Mouse (Mus musculus): ENCODE measurements around the gene Tdrd9. TPM values are rescaled to one million over a fixed set of nuclear protein-coding genes. Genes with fewer than 3 reads are reported as not detected.
A peak's percentile ranks its signal among the peaks of the same experiment; 100 is the strongest.

Gene Tdrd9
- total RNA-seq, 2 experiments from 2014 or later: not detected

DNA sequence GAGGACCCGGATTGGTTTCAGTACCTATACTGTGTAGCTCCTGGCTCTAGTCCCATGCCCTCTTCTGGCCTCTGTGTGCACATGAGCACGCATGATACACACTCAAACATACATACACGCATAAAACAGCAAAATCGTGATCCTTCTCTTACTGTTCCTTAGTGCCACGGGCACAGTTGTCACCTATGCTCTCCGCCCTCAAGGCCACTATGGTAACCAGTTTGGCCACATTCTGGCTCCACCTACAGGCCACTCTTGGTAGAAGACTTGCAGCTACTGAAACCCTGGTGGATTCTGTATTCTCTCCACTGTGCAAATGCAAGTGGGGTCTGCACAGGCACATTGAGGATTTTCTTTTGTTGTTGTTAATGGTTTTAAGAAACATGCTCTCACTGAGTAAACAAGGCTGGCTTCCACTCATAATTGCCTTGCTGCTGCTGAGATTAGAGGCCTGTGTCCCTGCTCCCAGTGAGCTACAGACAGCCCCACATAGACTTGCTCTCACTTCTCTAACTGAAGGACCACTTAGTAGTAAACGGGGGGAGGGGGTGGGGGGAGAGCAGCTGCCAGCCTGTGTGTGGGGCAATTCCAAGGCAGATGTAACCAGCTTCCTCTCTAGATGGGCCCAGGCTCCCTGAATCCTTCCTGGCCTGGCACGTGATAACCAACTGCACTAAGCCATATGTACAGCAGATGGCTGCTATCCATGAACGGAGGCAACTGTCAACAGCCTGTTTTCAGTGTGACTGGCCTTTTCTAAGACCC is 13.1 kb upstream of the Tdrd9 start:
- peak; percentile 95 for ATAC-seq (replicated peaks; ENCODE audit: poor library complexity, severe bottlenecking)

DNA sequence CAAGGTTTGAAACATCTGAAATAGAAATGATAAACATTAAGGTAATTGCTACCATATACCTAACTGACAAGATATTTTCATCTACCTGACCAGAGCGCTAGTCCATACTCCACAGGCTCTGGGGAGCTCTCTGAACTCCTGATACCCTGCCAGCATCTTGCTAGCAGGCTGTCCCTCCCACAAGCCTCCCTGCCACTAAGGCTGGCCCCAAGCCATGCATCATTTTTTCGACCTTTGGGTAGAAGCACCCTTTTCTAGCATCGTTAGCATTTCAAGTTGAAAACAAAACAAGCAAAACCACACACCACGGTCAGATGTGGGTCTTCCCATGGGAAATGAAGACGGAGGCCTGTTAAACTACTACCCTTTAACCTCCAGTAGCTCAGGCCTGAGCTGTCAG is 8.0 kb upstream of the Tdrd9 start:
- no peak for ATAC-seq (replicated peaks; ENCODE audit: poor library complexity, severe bottlenecking)

DNA sequence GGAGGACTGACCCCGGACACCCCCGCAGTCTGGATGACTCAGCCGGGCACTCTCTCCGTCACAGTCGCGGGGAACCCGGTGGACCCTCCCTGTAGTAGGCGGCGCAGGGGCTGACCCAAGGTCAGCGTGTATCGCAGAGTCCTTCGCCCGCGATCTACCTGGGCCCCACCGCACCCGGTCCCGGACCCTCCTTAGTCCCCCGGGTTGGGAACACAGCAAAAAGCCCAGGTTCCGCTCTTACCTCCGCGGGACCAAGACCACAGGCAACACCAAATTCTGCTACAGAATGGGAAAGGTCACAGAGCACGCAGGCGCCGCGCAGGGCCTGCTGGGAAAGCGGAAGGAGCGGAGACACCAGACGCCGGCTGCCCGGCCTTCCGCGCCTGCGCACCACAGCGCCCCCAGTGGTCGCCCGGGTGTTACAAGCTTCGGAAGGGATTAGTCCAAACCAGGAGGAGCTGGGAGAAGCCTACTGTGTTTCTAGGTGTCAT is 4.6 kb upstream of the Tdrd9 start, which contains the start of gene Atp5mpl:
Gene Atp5mpl, minus strand, starts transcription at position 295 of the 491 bp plus-strand sequence.
- peak; percentile 95 for ATAC-seq (replicated peaks; ENCODE audit: poor library complexity, severe bottlenecking)

DNA sequence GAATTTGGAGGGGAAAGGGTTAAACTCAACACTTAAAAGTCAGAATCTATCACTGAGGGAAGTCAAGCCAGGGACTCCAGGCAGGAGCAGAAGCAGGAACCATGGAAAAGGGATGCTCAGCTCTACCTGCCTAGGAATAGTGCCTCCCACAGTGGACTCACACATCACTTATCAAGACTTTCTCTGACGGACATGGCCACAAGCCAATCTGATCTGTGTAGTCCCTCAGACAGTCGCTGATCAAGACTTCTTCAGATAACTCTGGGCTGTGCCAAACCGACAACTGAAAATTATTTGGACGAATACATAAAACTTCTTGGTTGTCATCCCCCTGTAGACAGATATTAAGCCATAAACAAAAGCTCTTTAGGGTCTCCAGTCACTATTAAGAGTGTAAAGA is 1.3 kb upstream of the Tdrd9 start:
- no peak for ATAC-seq (replicated peaks; ENCODE audit: poor library complexity, severe bottlenecking)

DNA sequence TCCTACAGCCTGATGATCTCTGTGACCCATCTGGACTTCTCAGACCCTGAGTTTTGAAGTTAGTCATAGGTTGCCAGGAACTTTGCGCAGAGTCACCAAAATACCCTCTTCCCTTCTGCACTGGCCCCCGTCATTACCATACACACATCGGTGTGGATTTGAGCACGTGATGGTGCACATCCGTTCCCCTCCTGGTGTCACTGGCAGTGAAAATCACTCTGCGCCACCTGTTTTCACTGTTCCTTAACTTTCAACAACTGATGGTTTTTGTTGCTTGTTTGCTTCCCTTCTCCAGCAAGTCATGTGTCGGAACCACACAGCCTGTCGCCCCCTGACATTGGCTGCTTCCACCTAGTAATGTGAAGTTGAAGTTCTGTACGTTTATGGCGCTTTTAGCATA is 1.1 kb downstream of the Tdrd9 start:
- no peak for ATAC-seq (replicated peaks; ENCODE audit: poor library complexity, severe bottlenecking)

DNA sequence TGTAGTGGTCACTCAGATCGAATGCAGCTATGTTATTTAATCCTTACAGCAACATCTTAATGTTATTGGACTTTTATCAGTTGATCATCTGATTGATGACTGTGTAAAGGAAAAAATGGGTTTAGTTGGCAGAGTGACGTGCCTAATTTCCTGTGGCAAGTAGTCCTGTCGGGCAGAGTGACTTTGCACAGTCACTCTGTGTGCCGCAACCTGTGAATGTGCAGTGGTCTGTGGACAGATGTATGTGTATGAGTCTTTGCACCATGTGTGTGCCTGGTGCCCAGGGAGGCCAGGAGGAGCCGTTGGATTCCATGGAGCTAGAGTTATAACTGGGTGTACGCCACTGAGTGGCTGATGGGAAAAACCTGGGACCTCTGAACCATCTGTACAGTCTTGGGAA is 3.2 kb downstream of the Tdrd9 start:
- peak; percentile 79 for ATAC-seq (replicated peaks; ENCODE audit: poor library complexity, severe bottlenecking)

DNA sequence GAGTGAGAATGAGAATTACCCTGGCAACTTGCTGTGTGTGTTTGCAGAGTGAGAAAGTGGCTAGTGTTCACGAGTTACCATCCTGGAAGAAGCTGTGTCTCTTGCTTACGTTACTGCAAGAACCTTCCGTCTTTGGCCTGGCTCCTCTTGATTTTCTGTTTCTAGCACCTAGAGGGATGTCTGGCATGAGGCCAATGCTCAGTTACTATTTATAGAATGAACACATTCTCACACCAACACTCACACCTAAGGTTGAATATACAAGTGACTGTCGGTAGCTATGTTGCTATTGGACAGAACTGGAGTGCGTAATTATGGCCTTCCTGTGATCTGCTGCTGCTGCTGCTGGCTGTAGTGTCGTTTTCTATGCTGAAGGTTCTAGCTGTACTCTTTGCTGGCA is 5.8 kb downstream of the Tdrd9 start:
- ATAC-seq (replicated peaks; ENCODE audit: poor library complexity, severe bottlenecking): no peak

DNA sequence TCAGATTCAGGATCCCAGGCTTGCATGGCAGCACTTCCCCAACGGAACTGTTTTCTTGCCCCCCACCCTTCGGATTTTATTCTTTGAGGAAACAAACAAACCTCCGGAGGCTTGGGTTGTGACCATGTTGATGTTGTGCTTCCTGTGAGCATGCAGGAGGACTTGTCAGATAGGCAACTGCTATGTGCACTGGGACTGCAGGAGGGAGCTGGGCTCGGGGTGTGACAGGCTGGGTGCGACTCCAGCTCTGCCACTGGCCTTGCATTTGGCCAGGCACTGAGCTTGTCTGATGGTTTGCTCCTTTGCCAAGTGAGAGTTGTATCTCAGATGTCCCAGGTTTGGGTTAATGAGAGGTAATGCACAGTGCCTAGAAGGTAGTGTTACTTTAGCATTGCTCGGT is 6.9 kb downstream of the Tdrd9 start:
- peak; percentile 24; the same call in 1 of the 2 replicates for ATAC-seq (replicated peaks; ENCODE audit: poor library complexity, severe bottlenecking)

DNA sequence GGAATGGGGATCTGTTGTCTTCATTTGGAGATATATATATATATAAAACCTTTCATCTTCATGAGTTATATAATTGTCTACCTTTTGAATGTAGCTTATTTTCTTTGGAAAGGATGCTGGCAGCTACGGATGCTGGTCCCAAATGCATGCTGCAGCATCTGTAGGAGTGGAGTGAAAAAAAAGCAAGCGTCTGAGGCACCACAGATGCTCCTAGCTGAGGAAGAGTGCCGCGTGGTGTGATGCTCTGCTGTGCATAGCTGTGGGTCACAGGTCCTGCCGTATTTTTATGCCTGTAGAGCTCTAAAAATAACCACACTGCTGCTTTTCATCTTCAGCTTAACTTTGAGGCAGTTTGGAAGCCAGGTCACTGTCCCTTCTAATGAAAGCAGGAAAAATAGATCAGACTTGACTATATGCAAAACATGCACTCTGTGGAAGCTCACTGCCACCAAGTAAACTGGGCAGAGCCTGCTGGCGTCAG is 9.6 kb downstream of the Tdrd9 start, which contains the start of gene Rd3l:
Gene Rd3l, minus strand, starts transcription at position 431 of the 481 bp plus-strand sequence.
- no peak for ATAC-seq (replicated peaks; ENCODE audit: poor library complexity, severe bottlenecking)

DNA sequence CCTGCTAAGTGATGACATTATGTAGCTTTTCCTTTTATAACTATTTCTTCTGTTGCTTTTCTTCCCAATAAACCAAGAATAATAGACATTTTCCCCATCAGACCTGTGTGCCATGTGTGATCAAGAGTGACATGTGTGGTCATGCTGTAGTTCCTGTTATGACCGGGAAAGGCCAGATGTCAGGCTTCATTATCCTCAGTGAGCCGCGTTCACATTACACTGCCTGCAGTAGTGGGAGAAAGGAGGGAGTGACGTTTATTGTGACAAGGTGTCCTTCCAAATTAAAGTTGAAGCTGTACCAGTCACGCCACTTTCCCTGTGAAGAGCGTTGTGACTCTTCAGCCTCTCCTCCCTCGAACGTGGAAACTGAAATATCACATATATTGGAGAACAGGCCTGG is 10.5 kb downstream of the Tdrd9 start:
- ATAC-seq (replicated peaks; ENCODE audit: poor library complexity, severe bottlenecking): no peak; the same call in 1 of the 2 replicates

DNA sequence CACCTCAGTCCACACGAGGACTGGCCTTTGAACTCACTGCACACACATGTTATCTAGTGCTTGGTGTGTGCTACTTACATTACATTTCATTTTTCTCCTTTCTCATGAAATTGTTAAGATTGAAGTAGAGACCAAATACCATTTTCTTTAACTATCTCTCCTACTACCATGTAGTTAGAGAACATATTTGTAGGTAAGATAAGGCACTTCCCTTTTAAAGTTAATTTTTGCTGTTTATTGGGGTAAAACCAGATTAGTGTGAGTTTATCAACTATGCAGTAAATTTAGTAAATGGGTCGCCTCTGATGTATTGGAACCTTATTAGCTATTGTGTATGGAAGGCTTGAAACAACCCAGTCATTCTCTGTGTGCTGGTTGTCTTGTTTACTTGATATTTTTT is 11.8 kb downstream of the Tdrd9 start:
- no peak for ATAC-seq (replicated peaks; ENCODE audit: poor library complexity, severe bottlenecking)

DNA sequence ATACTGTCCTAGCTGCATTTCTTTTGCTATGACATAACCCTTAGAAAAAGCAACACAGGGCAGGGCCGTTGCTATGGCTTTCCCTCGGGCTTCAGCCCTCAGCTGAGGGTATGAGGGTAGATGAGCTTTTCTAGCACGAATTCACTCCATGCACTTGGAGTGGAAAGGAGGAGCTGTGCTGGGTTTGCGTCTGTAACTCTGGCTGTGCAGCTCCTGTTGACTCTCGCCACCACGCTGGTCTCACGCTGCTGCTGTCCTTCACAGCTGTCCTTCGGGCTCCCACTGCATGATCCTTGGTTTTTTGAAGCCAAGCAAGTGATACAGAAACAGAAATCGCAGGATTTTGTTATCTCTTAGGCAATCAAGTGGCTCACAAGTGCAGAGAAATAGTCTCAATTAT is 15.4 kb downstream of the Tdrd9 start:
- no peak for ATAC-seq (replicated peaks; ENCODE audit: poor library complexity, severe bottlenecking)

DNA sequence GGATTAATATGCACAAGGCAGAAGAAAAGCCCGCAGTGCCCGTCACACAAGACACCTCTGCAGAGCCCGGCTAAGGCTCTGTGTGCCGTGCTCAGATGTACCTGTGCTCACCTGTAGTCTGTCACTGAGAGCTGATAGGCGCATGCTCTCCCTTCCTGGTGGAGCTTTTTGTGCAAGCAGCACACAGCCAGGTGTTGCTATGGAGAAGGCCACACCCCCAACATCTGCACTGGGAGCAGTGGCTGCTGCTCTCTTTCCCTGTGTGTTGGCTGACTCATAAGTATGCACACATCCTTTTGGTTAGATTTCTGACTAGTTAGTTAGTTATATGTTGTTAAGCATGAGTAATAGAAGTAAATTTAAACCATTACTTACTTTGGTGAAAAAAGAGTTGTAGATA is 21.3 kb downstream of the Tdrd9 start:
- no peak for ATAC-seq (replicated peaks; ENCODE audit: poor library complexity, severe bottlenecking)

DNA sequence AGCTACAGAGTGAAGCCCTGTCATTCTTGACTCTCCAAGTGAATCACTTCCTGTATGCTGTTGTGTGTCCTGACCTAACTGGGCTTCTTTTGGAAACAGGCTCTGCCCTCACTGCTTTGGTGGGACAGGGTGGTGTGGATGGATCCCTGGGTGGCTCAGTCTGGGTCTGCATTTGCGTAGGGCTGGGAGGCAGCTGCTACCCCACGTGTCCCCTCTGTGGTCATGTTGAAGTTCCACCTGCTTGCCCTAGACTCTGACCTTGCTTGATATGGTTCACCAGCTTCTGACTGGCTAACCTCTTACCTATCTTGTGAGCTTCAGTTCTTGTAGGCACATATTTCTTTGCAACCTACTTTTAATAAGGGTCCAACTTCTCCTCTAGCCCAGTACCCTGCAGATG is 23.8 kb downstream of the Tdrd9 start:
- ATAC-seq (replicated peaks; ENCODE audit: poor library complexity, severe bottlenecking): no peak

DNA sequence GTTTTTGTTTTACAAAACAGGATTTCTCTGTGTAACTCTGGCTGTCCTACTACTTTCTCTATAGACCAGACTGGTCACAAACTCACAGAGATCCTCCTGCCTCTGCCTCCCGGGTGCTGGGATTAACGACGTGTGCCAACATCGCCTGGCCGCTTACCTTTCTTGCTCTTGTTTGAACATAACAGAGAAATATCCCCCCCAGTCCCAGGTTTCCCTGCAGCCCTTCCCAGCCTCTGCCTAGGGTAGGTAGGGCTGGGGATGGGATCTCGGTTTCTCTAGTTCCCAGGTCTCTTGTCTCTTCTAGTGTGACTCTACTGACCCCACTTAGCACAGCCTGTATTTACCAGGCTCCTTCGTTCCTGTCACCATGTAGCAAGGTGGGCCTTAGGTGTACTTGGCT is 28.4 kb downstream of the Tdrd9 start:
- no peak for ATAC-seq (replicated peaks; ENCODE audit: poor library complexity, severe bottlenecking)

DNA sequence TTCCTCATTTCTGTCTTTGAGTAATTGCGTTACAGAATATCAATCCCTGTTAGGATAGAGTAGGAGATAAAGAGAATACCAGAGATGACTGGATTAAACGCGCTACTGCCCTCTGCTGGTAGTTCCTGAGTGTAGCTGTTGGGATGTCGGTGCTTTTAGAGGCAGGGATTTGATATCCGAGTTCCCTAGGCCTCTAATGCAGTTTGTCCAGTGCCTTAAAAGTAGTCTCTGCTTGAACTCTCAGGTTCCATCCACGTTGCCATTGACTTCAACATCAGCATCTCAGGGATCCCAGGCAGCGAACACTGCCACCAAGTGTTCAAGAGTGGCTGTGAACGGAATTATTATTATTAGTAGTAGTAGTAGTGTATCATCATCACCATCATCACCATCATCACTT is 29.9 kb downstream of the Tdrd9 start:
- peak; percentile 62 for ATAC-seq (replicated peaks; ENCODE audit: poor library complexity, severe bottlenecking)

DNA sequence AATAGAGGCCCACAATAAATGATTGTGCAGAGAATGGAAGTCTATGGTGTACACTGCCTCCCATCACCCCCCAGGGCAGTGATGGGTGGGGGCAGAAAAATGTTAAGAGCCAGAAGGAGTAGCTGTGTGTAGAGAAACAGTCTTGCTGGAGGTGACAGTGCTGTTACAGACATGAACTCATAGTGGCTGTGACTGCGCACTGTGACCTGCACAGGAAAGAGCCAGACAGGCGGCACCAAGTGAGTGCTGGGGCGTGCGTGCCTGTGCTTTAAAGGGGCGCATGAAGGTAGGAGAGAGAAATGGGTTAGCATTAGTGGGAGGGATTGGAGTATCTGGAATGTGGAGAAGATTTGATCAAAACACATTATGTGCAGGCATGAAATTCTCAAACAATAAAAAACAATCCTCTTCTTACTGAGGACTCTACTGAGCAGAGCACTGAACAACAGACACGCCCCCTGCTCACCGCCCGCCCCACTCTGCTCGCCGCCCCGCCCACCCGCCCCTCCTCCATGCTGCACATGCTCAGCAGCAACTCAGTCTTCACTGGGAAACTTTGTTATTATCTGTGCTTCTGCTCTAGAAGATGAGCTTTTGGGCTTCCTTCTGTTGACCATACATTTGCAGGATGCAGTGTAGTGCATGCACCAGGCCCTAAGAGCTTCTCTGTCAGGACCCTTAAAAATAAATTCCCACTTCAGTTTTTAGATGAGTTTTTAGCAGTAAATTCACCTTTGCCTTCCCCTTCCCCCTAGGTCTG is 41.3 kb downstream of the Tdrd9 start:
- no peak for ATAC-seq (replicated peaks; ENCODE audit: poor library complexity, severe bottlenecking)

DNA sequence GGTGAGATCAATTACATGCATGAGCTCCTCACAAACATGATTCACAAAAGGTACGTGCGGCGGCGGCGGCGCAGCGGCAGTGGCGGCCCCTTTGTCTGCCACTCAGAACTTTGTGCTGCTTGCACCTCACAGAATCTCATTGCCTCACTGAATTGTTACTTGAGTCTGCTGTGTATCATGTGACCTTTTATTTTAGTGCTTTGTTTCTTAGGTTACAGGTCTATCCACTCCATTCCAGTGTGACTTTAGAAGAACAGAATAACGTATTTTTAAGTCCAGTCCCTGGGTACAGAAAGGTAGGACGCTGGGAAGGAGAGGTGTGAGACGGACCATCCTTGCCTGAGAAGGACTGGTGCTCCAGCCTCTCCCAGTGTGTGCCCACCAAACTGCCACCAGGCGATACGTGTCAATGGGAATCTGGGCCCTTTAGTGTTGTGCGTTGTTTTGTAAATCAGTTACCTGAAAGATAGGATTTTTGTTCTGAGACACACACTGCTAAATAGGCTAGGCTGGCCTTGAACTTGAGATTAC is 42.0 kb downstream of the Tdrd9 start:
- no peak for ATAC-seq (replicated peaks; ENCODE audit: poor library complexity, severe bottlenecking)

DNA sequence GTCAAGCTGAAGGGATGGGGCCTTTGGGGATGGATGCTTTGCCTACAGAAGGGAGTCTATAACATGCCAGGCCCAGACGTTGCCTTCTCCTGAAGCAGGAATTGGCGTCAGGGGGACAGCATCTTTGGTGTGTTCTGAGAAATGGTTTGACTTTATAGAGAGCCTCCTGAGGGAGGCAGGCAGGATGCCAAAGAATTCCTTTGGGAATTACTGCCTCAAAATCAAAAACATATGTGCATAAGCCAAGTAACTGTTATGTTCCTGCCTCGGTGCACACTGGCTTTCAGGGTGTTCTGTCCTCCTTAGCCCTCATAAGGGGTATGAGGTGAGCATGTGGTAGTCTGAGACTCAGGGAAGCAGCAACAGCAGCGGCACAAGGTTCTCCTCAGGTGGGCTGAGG is 45.0 kb downstream of the Tdrd9 start:
- no peak for ATAC-seq (replicated peaks; ENCODE audit: poor library complexity, severe bottlenecking)

DNA sequence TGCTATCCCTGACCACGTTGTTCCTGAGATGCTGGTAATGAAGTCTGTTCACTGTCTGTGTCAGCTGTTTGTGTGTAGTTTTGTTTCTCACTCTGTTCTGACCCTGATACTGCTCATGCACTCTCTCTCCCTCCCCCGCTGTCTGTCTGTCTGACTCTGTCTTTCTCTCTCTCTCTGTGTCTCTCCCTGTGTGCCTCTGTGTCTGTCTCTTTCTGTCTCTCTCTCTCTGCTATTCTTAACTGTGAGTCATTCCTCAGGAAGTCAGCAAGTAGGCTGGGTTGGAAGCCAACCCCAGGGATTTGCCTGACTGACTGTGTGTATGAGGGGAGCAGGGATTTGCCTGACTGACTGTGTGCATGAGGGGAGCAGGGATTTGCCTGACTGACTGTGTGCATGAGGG is 51.9 kb downstream of the Tdrd9 start:
- ATAC-seq (replicated peaks; ENCODE audit: poor library complexity, severe bottlenecking): no peak
